Mouse (Mus musculus) G1E (cell line): ENCODE measurements at regions not wholly inside any gene's neighbourhood (a gene's known extent, or its start where the extent isn't known, plus 50 kb on each side); places are given as distances from the start of the nearest gene placed in this dataset.

Experiments
- ATAC-seq: 2 replicates; pipeline ENCODE4 v1.8.0; 2016; ENCODE audit warnings: mild to moderate bottlenecking; ENCODE audit not compliant: insufficient number of reproducible peaks, poor library complexity, low FRiP score, severe bottlenecking; ENCODE audit errors: extremely low read depth
- DNase-seq: peaks from one replicate; pipeline ENCODE4 v3.0.0; 2012; ENCODE audit warnings: low spot score
- H3K27me3 ChIP-seq: 2 replicates; pipeline ENCODE4 v1.6.1; 2012; ENCODE audit warnings: mild to moderate bottlenecking, low read length, inconsistent platforms; ENCODE audit not compliant: insufficient read depth
- H3K36me3 ChIP-seq: replicated peaks from 2 replicates; pipeline ENCODE3; 2012; ENCODE audit warnings: mild to moderate bottlenecking, inconsistent platforms
- H3K4me1 ChIP-seq: 2 replicates; pipeline ENCODE4 v1.6.1; 2012; ENCODE audit warnings: low read depth, low read length, inconsistent platforms, mixed read lengths; ENCODE audit not compliant: insufficient read depth
- H3K4me3 ChIP-seq: 2 replicates; pipeline ENCODE4 v1.5.1; 2012; ENCODE audit warnings: low read depth, mild to moderate bottlenecking, inconsistent platforms, low read length, moderate library complexity, mixed read lengths
- H3K9me3 ChIP-seq: replicated peaks from 2 replicates; pipeline ENCODE4 v1.6.1; 2012; ENCODE audit warnings: inconsistent platforms
- CTCF ChIP-seq: IDR thresholded peaks from 2 replicates; pipeline ENCODE4 v1.5.1; 2012; ENCODE audit warnings: low read depth, low read length, inconsistent platforms, mixed read lengths
- GATA1 ChIP-seq: IDR thresholded peaks from 2 replicates; pipeline ENCODE4 v1.6.1; 2012; ENCODE audit warnings: borderline replicate concordance, low read length, inconsistent platforms, mixed read lengths
- GATA2 ChIP-seq: IDR thresholded peaks from 2 replicates; pipeline ENCODE4 v1.6.1; 2012; ENCODE audit warnings: low read depth, low read length, inconsistent platforms, borderline replicate concordance
- POLR2AphosphoS5 ChIP-seq: IDR thresholded peaks from 2 replicates; pipeline ENCODE4 v1.6.1; 2012; ENCODE audit warnings: low read depth, low read length, inconsistent platforms; ENCODE audit not compliant: insufficient replicate concordance
- TAL1 ChIP-seq: conservative IDR thresholded peaks from 2 replicates; pipeline ENCODE4 v1.6.1; 2012; ENCODE audit warnings: low read depth, low read length, inconsistent platforms, mixed read lengths

DNA sequence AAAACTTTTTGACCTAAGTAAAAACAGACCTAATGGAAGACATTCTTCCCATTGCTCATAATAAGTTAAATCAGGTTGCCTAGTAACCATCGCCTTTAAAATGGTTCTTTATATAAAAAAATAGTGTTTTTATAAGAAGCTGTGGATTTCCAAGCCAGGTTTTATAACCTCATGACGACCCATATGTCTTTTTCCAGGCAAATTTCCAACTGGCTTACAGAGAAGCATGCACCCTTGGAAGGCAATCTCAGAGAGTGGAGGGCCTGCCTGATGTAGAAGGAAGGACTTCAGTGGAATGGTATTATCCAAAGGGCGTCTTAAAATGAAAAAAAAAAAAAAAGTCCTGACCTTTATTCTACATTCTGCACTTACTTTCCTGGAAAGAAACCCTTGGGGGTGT, 172.2 kb upstream of the Tyw5 start:
- TF ChIP-seq GATA1, result no peak
- TF ChIP-seq CTCF, result no peak
- no peak for TF ChIP-seq TAL1
- TF ChIP-seq POLR2AphosphoS5, result no peak
- TF ChIP-seq GATA2, result no peak
- no peak for DNase-seq
- Histone ChIP-seq H3K4me3 (no peak overlapping the region), H3K4me1 (no peaks in the 10 kb centered on the region), H3K9me3 (no peaks in the 10 kb centered on the region), H3K27me3 (peaks cover 6% of the 10 kb centered on the region; the same call in 1 of the 2 replicates), H3K36me3 (no peaks in the 10 kb centered on the region)
- no peak for ATAC-seq

DNA sequence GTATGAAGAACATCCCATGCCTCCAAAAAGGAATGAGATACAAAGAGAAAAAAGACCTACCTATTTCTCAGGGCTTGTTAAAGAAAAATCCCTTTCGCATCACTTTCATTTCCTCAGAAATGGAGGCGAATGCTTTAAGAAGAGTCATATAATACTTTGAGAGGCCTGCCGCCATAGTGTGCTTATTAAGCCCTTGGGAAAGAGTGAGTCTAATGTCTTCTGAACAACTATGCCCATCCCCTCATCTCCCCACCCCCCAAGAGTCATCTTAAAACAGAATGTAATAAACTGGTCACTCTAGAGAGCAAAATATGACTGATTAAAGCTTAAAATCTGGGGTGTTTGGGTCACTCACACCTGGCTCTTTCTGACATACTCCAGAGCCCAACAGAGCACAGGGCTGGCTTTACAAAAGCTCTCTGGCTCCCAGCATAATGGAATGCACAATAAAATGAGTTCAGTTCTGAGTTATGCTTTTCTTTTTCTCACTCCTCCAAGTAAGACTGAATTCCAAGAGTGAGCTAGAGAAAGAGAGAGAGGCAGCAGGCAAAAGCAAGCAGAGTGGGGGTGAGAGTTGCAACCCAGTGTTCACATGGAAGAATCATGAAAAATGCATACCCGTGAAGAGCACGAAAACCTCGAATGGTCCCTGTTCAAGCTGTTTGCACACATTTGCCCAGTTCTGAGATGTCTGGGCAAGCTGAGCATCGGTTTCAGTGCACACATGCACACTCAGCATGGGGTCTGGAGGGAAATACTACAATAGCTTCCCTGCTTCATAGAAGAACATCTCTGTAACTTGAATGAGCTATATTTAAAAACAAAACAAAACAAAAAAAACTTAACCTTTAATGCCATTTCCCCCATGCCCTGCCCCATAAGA, 180.0 kb upstream of the Spats2l start:
- Histone ChIP-seq H3K36me3 (no peaks in the 10 kb centered on the region), H3K9me3 (0 out of 2 replicates have a peak, but pooled peaks cover under 1% of the 10 kb centered on the region), H3K27me3 (no peaks in the 10 kb centered on the region; the same call in 1 of the 2 replicates), H3K4me3 (no peak overlapping the region), H3K4me1 (no peaks in the 10 kb centered on the region)
- TF ChIP-seq GATA1 (no peak), GATA2 (no peak), TAL1 (no peak), CTCF (no peak)
- DNase-seq (no peak), ATAC-seq (no peak)

DNA sequence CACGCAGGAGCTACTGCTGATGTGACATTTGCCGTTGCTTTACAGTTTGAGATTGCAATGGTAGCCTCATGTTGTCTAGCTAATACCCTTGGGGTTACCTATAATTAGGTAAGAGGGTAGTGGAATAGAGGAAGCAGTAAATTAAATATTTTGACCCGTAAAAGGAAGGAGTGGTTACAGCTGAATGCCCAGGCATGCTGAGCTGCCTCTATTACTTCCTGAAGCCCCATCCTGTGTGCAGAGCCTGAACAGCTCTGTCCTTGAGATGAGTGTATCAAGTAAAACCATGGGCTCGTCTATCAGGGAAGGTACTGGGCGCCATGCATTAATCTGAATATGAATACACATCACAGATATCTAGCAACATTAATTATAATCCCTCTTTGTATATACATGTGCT, 179.1 kb upstream of the Spats2l start:
- DNase-seq (no peak), ATAC-seq (no peak)
- H3K4me1 ChIP-seq, result no peaks in the 10 kb centered on the region
- H3K9me3 ChIP-seq, result no peaks in the 10 kb centered on the region
- H3K36me3 ChIP-seq, result no peaks in the 10 kb centered on the region
- no peak overlapping the region for H3K4me3 ChIP-seq
- H3K27me3 ChIP-seq, result no peaks in the 10 kb centered on the region; the same call in 1 of the 2 replicates
- TF ChIP-seq GATA2, result no peak
- TF ChIP-seq POLR2AphosphoS5, result no peak
- TF ChIP-seq GATA1, result no peak
- TF ChIP-seq TAL1, result no peak
- TF ChIP-seq CTCF, result no peak

DNA sequence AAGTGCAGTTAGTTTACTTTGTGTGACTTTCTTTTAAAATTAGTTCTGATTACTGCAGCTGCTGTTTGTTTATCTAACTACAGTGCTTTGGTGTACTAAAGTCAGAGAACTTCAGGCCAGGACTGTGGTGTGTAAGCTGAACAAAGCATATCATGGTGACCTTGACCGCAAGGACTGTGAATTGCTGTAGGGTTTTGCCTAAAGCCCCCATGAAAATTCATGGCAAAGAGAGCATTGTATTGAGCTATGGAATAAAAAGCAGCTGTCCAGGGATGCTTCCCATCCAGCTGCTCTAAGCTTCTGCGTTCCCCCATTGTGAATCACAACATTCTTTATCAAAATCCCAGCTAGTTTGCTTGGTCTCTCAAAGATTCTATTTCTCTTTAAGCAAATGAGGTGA, 173.0 kb upstream of the Spats2l start:
- H3K36me3 ChIP-seq, result no peaks in the 10 kb centered on the region
- ATAC-seq, result no peak
- H3K4me3 ChIP-seq, result no peak overlapping the region
- no peak for TF ChIP-seq POLR2AphosphoS5
- no peak for TF ChIP-seq GATA2
- TF ChIP-seq CTCF, result no peak
- no peak for TF ChIP-seq TAL1
- TF ChIP-seq GATA1, result no peak
- no peaks in the 10 kb centered on the region for H3K4me1 ChIP-seq
- DNase-seq, result no peak
- no peaks in the 10 kb centered on the region for H3K9me3 ChIP-seq
- H3K27me3 ChIP-seq, result peaks cover 3% of the 10 kb centered on the region; the same call in 1 of the 2 replicates

DNA sequence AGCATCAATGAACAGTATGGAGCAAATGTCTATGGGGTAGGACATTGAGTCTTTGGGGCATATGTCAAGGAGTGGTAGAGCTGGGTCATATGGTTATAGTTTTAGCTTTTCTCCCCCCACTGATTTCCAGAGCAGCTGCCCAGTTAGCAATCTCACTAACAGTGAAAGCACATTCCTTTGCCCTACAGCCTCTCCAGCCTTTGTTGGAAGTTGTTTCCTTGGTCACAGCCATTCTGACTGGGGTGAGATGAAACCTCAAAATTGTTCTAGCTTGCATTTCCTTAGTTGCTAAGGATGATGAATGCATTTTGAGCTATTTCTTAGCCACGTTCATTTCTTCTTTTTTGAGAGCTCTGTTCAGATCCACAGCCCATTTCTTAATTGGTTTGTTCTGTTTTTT, 168.4 kb upstream of the Spats2l start:
- Histone ChIP-seq H3K9me3 (no peaks in the 10 kb centered on the region), H3K4me3 (no peak overlapping the region), H3K4me1 (no peaks in the 10 kb centered on the region), H3K27me3 (no peaks in the 10 kb centered on the region), H3K36me3 (no peaks in the 10 kb centered on the region)
- DNase-seq (no peak), ATAC-seq (no peak)
- no peak for TF ChIP-seq POLR2AphosphoS5
- no peak for TF ChIP-seq CTCF
- TF ChIP-seq TAL1, result no peak
- TF ChIP-seq GATA1, result no peak
- TF ChIP-seq GATA2, result no peak

DNA sequence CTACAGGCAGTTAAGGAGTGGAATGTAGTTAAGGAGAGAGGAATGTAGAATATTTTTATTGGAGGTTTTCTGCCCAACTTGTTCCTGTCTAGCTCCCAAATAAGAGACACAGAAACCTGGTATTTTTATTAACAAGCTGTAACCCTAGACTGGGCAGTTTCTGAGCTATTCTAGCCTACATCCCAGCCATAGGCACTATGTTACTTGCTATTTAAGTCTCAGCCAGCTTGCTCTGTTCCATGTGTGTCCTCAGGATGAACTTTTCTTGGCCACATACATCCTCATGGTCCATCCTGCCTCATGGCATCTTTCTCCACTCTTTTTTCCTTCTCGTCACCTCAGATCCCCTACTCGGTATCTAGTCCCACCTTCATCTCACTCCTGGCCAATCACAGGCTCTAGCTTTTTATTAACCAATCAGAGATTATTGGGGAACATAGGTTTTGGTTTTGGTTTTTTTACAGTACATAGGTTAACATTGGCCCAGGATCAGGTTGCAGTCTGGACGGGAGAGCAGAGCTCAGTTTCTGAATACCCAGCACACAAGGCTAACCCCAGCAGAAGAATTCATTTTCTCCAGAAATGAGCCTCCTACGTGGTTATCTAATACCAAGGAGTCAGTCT, 167.8 kb upstream of the Spats2l start:
- TF ChIP-seq TAL1 (no peak), CTCF (no peak), POLR2AphosphoS5 (no peak), GATA2 (no peak), GATA1 (no peak)
- H3K4me1 ChIP-seq, result no peaks in the 10 kb centered on the region
- H3K9me3 ChIP-seq, result no peaks in the 10 kb centered on the region
- H3K27me3 ChIP-seq, result no peaks in the 10 kb centered on the region
- no peaks in the 10 kb centered on the region for H3K36me3 ChIP-seq
- no peak for ATAC-seq
- DNase-seq, result no peak
- H3K4me3 ChIP-seq, result no peak overlapping the region
